Comparison of ENCODE assay signal across 26 mouse cellular contexts in genomic region chr1:82260055-82260454, GRCm38 (mm10). TPM values are rescaled to one million over a fixed set of nuclear protein-coding genes. Genes with fewer than 3 reads are reported as not detected.
"Had no signal": no experiment of that assay in that cellular context is flagged by ENCODE, and none has a peak within 500 bp of the region (broad histone marks: within the 10 kb centered on the region; RNA-seq: fewer than 3 reads in every experiment).

No protein-coding gene starts in this region.

- H3K9ac ChIP-seq: liver, embryonic 14.5 days; liver, postnatal 0 days; lung, embryonic 14.5 days; midbrain, embryonic 13.5 days; neural tube, embryonic 13.5 days had no signal

- H3K27me3 ChIP-seq: midbrain, embryonic 13.5 days; neural tube, embryonic 13.5 days had no signal

- H3K9me3 ChIP-seq: midbrain, embryonic 13.5 days; neural tube, embryonic 13.5 days had no signal

- H3K4me3 ChIP-seq: midbrain, embryonic 13.5 days; myocyte; neural tube, embryonic 13.5 days had no signal

- DNase-seq: kidney, adult 9 months; kidney, postnatal 14 days; kidney, postnatal 4 days; layer of hippocampus, adult 9-11 months; liver, postnatal 0 days; lung, embryonic 14.5 days; retina, postnatal 1 day; right cerebral cortex, postnatal 25 days; thymus, adult 18-20 months; thymus, postnatal 36 days had no signal

- ATAC-seq: liver, postnatal 0 days; lung, postnatal 0 days; midbrain, embryonic 13.5 days had no signal

- H3K27ac ChIP-seq: liver, embryonic 14.5 days; macrophage; midbrain, embryonic 13.5 days; neural tube, embryonic 13.5 days had no signal

- H3K4me2 ChIP-seq: lung, embryonic 14.5 days; midbrain, embryonic 13.5 days; neural tube, embryonic 13.5 days had no signal

- H3K36me3 ChIP-seq: midbrain, embryonic 13.5 days; neural tube, embryonic 13.5 days had no signal

RNA-seq across cellular contexts. Expression of gene Gm9747, which starts 27.1 kb away (rescaled TPM):
- total RNA-seq: layer of hippocampus, adult 18-20 months; layer of hippocampus, postnatal 25 days; left cerebral cortex, adult 18-20 months; left cerebral cortex, postnatal 25 days; liver, adult 2 months; megakaryocyte, adult 5-6 weeks; monocyte, adult 5-6 weeks; neutrophil, adult 5-6 weeks had no signal
- polyA plus RNA-seq: macrophage; spleen, adult 2 months; testis, adult 2 months had no signal

RNA-seq across cellular contexts. Expression of gene Irs1, which starts 31.2 kb away (rescaled TPM):
- total RNA-seq: monocyte, adult 5-6 weeks had no signal
- polyA plus RNA-seq: macrophage had no signal
